Mouse (Mus musculus) right cerebral cortex, postnatal 4 days (tissue): ENCODE measurements around the gene Snai1.

Experiments
- DNase-seq: peaks from one replicate; pipeline ENCODE4 v3.0.0-alpha.2; 2022

Gene Snai1

GRCm38 (mm10) chr2:167537476-167538297 lies at the start of gene Snai1:
Gene Snai1 (plus strand): TSS chr2:167538195.
- peak; percentile 83 for DNase-seq

- no peak for DNase-seq
Observed at GRCm38 (mm10) chr2:167490813-167491525, 47.0 kb upstream of the Snai1 start.

GRCm38 (mm10) chr2:167491757-167492708 lies 46.0 kb upstream of the Snai1 start, which contains the start of gene Rnf114:
Gene Rnf114 (plus strand): TSS chr2:167492645.
- peak; percentile 42 for DNase-seq

GRCm38 (mm10) chr2:167492713-167493636 lies 45.0 kb upstream of the Snai1 start, which contains the start of gene Spata2:
Gene Spata2 (minus strand): TSS chr2:167492887.
- DNase-seq: peak; percentile 88

GRCm38 (mm10) chr2:167496437-167496836 lies 41.6 kb upstream of the Snai1 start:
- DNase-seq: no peak

GRCm38 (mm10) chr2:167497272-167497671 lies 40.7 kb upstream of the Snai1 start:
- DNase-seq: no peak

- DNase-seq: no peak
Observed at GRCm38 (mm10) chr2:167502554-167503252, 35.3 kb upstream of the Snai1 start.

- peak; percentile 96 for DNase-seq
Observed at GRCm38 (mm10) chr2:167503253-167503895, 34.6 kb upstream of the Snai1 start.

- DNase-seq: peak; percentile 40
Observed at GRCm38 (mm10) chr2:167503896-167504349, 34.1 kb upstream of the Snai1 start.

GRCm38 (mm10) chr2:167505127-167505526 lies 32.9 kb upstream of the Snai1 start:
- no peak for DNase-seq

- no peak for DNase-seq
Observed at GRCm38 (mm10) chr2:167506546-167507260, 31.3 kb upstream of the Snai1 start.

- DNase-seq: no peak
Observed at GRCm38 (mm10) chr2:167507719-167508385, 30.1 kb upstream of the Snai1 start.

GRCm38 (mm10) chr2:167508569-167508968 lies 29.4 kb upstream of the Snai1 start:
- DNase-seq: no peak

GRCm38 (mm10) chr2:167510485-167510884 lies 27.5 kb upstream of the Snai1 start:
- DNase-seq: no peak

- DNase-seq: no peak
Observed at GRCm38 (mm10) chr2:167512365-167512764, 25.6 kb upstream of the Snai1 start.

- no peak for DNase-seq
Observed at GRCm38 (mm10) chr2:167512970-167513369, 25.0 kb upstream of the Snai1 start.

GRCm38 (mm10) chr2:167514641-167515040 lies 23.4 kb upstream of the Snai1 start:
- DNase-seq: no peak

- DNase-seq: no peak
Observed at GRCm38 (mm10) chr2:167515688-167516087, 22.3 kb upstream of the Snai1 start.
